Mouse (Mus musculus): Measurements from ENCODE around the gene Olfr711.
"Not testable (repeated sequence)": the region's sequence is repeated elsewhere in the genome, so short reads cannot be mapped to it uniquely, and the experiment has no call there.

Olfr711 gene

DNA sequence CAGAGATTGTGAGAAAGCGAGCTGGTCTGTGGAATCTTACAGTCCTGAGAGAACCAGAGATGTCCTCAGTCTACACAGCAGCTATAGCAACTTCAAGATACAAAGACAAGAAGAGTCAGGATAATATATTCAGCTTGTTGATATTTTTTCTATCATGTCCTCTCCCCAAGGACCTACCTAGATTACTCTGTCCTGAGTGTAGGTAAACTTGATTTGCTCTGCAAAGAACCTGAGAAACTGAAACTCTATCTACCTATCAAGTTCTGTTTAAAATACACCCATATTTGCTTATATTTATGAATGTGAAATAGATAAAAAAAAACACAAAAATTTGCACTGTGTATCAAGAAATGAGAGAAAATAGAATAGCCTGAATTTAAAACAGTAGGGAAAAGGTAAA is at the start of gene Olfr711:
Gene Olfr711, minus strand, starts transcription at position 101 of the 400 bp plus-strand sequence.
- DNase-seq, result no peak

DNA sequence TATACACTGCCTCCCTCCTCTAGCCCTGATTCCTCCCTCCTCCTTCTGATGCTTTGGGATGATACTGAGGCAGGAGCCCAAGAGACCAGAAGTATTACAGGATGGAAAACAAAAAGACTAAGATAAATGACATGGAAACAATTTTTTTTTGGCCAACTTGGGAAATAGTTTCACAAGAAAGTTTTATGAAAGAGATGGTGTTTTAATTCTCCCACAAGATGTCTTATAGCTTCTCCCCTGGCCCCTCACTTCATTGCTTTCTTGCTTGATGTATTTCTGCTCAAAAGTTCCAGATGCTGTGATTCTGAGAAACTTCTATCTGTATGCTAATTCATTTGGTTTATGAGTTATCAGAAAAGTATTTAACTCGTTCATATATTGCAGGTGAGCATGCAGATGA is 30.7 kb upstream of the Olfr711 start, which contains the start of gene Olfr2:
Gene Olfr2, minus strand, starts transcription at position 101 of the 400 bp plus-strand sequence.
- no peak for DNase-seq

DNA sequence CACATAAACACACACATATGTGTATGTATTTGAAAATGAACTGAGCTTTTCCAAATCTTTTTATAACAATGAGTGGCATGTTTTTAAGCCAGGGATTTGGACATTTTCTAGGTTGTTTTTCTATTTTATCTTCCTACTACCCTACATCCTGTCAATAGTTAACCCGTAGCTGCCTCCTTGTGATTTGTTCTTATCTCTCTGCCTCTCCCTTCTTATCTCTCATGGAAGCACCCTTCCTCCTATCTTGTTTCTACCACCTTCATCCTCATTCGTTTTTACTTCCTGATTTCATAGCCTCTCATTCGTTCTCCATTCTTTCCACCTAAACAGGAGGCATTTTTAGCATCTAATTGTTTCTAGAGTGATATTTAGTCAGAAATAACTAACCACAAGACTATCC is 28.9 kb upstream of the Olfr711 start:
- DNase-seq, result no peak

DNA sequence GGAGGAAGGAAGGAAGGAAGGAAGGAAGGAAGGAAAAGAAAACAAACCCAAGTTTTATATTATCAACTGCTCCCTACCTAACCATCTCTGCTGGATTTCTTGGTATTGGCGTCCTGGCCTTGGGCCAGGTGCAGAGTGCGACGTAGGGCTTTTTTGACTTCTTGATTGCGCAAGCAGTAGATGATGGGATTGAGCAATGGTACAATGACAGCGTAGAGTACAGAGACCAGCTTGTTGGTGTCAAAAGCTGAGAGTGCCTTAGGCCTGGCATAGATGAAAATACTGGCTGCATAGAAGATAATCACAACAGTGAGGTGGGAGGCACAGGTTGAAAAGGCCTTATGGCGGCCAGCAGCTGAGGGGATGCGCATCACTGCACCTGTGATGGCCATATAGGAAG is 25.5 kb upstream of the Olfr711 start:
- DNase-seq, result no peak

DNA sequence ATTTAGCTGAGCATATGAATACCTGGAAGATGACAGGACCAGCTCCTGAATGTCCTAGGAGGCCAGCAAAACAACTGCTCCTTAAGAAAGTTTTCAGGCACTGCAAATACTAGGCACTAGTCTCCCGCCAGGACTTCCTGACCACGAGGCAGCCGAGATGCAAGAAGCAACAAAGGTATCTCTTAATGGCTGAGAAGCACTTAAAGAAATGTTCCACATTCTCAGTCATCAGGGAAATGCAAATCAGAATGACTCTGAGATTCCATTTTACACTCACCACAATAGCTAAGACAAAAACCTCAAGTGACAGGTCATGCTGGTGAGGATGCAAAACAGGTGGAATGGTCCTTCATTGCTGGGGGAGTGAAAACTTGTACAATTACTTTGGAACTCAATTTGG is 10.0 kb upstream of the Olfr711 start:
- no peak for DNase-seq

DNA sequence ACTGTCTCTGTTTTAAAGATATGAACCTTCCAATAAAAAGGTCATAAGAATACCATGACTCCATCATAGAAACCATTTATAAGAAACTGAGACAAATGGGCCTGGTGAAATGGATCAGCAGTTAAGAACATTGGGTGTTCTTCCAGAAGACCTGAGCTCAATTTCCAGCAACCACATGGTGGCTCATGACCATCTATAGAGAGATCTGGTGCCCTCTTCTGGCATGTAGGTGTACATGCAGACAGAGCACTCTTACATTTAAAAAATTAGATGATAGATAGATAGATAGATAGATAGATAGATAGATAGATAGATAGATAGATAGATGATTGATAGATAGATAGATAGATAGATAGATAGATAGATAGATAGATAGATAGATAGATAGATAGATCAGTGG is 7.8 kb downstream of the Olfr711 start:
- not testable (repeated sequence) for DNase-seq

DNA sequence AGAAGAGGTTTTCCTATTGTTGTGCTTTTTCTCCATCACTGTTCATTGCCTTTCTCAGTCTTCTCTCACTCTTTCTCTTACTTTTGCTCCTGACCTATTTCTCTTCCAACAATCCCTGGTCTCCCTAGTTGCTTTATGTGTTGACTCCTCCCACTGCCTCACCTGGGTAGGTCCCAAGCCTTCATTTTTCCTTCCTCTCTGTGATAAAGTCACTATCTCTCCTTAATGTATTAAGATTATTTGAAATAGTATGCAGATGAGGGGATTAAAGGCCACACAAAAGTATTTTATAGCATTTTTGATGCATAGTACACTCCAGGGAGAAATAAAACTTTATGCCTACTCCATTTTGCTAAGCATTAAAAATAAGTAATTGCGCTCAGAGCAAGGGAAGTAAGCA is 11.4 kb downstream of the Olfr711 start, which contains the start of gene Olfr6:
Gene Olfr6, minus strand, starts transcription at position 101 of the 400 bp plus-strand sequence.
- no peak for DNase-seq

DNA sequence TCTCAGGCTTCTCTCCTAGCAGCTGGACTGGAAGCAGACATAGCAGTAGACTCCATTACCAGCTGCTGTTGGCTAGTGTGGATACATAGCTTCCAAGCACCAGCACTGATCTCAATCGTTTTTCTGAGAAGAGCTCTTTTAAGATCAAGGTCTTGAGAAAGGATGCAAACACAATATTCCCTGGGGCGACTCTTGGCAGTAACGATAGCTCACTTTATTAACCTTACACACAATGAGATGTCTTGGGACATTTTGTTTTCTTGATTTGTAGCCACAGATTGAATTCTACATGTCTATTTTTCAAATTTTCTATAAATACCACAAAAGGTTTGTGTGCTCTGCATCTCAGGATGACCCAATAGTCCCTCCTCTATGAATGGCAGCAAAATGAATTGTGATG is 27.0 kb downstream of the Olfr711 start, which contains the start of gene Olfr710:
Gene Olfr710, minus strand, starts transcription at position 101 of the 400 bp plus-strand sequence.
- DNase-seq, result no peak

DNA sequence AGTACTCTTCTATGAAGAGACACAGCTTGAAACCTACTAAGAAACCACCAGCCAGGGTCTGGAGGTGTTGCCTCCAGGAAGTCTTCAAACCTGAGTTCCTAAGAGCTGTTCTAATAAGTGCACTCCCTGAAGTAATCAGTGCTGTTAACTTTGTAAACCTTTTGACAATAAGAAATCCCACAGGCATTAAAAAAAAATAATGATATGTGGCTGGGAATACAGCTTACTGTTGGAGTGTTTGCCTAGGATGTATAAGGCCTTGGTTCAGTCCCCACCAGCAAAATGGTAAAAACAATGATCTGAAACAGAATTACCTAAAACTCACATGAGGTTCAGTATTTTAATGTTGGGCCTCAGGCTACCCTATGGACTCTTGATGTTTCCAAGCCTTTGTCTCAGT is 43.1 kb downstream of the Olfr711 start, which contains the start of gene Olfr709-ps1:
Gene Olfr709-ps1, minus strand, starts transcription at position 101 of the 400 bp plus-strand sequence.
- no peak for DNase-seq

DNA sequence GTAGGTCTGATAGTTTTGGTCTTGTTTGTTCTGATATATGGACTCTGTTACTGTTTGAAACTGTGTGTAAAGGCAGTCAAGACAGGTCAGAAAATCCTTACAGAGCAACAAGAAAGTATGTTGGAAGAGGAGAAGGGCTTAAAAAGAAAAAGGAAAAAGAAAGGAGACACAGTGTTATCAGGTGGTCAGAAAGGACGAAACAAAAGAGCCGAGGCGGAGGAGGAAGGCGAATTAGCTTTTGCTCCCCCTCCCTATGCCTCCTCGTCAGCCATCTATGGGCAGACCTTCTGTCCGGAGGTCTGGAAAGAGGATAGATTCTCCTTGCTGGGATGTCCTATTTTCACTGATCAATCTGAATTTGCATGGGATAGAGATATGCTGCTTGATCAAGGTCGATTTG is 54.3 kb downstream of the Olfr711 start:
- not testable (repeated sequence) for DNase-seq
